Mouse (Mus musculus) layer of hippocampus, adult 9-11 months (tissue): ENCODE measurements around the gene Hist1h4c.
"Not testable (repeated sequence)": the region's sequence is repeated elsewhere in the genome, so short reads cannot be mapped to it uniquely, and the experiment has no call there.

Experiments
- DNase-seq: peaks from one replicate; pipeline ENCODE4 v3.0.0; 2022

Gene Hist1h4c

DNA sequence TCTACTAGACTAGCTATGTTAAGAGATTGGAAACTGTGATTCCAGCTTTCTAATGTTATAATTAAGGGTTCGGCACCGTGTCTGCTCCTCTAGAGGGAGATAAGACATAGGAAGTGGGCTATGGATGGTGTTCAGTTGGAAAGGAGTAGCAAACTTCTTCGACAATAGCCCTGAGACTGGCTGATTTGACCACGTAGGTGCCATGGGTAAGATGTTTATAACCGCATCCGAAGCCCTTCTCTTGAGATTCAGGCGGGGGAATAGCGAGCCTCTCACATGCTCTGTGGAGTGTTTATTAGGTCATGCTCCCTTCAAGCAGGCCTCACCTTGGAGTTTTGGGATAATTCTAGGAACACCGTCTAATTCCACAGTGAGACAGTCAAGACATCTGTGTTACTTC, 3.3 kb downstream of the Hist1h4c start:
- DNase-seq: no peak

DNA sequence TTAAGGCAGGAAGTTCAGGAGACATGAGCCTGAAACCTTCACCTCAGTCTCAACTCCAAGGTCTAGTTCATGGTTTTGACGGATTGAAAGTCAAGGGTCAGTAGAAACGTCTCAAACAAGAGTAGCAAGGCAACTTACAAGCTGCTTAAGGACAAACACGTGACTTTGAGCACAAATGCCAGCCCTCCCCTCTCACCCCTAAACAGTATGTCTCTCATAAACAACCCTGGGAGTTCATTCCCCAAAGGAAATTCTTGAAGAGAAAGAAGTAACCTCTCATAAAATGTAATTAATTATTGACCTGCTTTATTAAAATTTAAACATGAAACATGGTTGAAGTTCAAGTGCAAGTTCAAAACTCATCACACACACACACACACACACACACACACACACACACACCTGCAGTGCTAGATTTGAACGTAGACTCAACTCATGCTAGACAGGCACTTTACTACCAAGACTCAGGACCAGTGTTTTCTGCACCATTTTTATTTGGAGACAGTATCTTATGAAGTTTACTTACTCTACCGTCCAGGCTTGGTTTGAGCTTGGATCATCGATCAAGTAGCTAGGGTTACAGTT, 4.3 kb downstream of the Hist1h4c start:
- no peak for DNase-seq

- DNase-seq: no peak
These were observed 8.8 kb downstream of the Hist1h4c start for GRCm38 (mm10) chr13:23689459-23689858.

DNA sequence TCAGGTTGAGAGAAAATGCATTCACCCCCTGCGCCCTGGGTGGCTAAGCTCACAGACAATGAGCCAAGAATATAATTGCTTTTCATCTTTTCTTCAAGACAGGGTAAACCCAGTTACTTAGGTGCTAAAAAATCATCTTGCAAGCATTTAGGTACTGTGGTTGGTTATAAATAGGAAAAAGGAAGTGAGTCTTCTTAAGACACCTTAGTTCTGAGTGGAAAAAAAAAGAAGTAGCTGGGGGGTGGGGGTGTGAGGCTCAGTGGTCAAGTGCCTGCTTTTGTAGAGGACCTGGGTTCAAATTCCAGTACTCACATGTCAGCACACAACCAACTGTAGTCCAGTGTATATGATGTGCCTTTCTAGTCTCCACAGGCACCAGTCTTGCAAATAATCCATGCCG, 9.3 kb downstream of the Hist1h4c start:
- no peak for DNase-seq

GRCm38 (mm10) chr13:23687907-23688306, 10.3 kb downstream of the Hist1h4c start:
- no peak for DNase-seq

DNA sequence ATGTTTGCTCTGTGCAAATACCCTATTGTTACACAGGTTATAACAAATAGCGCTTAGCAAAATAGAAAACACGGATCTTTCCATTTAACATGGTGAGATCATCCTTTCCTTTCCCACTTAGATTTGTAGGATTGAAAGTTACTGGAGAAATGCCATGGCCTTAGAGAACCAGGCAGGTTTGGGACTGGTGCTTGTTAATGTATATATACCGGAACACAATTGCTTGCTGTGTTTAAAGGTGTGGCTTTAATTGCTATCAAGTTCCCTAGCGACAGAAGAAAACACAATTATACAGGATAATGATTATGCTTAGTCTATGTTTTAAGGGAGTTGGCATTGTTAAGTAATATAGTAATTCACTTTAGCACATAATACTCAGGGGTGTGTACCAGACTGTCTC, 11.1 kb downstream of the Hist1h4c start:
- no peak for DNase-seq

GRCm38 (mm10) chr13:23685966-23686365, 12.3 kb downstream of the Hist1h4c start:
- no peak for DNase-seq

- DNase-seq: no peak
These were observed 13.0 kb downstream of the Hist1h4c start for GRCm38 (mm10) chr13:23685121-23685861.

- peak; percentile 61 for DNase-seq
These were observed 13.8 kb downstream of the Hist1h4c start for GRCm38 (mm10) chr13:23684295-23684945.

DNA sequence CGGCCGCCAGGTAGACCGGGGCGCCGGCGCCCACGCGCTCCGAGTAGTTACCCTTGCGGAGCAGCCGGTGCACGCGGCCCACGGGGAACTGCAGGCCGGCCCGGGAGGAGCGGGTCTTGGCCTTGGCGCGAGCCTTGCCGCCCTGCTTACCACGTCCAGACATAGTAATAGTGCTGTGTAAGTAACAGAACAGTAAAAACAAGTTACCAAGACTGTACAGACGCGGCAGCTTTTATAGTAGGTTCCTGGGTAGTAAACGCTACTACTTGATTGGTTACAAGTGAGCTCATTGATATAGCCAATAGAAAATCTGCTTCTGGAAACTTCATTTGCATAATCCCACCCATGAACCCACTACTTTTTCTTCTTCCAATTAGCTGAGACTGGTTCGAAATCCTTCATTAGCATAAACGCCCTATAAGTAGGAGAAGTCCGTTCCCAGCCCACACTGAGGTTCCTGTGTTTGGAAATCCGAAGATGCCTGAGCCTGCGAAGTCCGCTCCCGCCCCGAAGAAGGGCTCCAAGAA, 14.4 kb downstream of the Hist1h4c start, which contains the start of the genes Hist1h2ac and Hist1h2bc:
Gene Hist1h2ac, minus strand, starts transcription at position 194 of the 527 bp plus-strand sequence.
Gene Hist1h2bc, plus strand, starts transcription at position 445 of the 527 bp plus-strand sequence.
- DNase-seq: peak; percentile 95

GRCm38 (mm10) chr13:23682947-23683754, 15.1 kb downstream of the Hist1h4c start:
- DNase-seq: not testable (repeated sequence)

- no peak for DNase-seq
These were observed 15.7 kb downstream of the Hist1h4c start for GRCm38 (mm10) chr13:23682623-23682946.

GRCm38 (mm10) chr13:23681990-23682582, 16.2 kb downstream of the Hist1h4c start:
- DNase-seq: no peak

DNA sequence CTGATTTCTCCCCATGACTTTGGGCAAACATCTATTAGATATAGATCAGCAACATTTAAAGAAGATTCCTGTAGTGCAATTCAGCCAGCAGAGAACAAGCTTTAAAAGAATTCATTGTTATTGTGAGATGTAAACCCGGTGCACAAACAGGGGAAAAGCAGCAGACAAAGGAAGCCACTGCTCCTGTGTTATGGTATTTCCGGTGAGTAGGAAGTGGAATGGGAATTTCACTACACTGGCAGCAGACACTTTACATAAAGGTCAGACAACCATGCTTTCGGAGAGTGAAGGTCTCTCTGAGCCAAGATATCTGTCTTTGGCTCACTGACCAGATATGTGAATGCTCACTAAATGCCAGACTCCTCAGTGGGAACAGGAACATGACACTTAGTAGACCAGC, 35.7 kb downstream of the Hist1h4c start:
- DNase-seq: no peak

DNA sequence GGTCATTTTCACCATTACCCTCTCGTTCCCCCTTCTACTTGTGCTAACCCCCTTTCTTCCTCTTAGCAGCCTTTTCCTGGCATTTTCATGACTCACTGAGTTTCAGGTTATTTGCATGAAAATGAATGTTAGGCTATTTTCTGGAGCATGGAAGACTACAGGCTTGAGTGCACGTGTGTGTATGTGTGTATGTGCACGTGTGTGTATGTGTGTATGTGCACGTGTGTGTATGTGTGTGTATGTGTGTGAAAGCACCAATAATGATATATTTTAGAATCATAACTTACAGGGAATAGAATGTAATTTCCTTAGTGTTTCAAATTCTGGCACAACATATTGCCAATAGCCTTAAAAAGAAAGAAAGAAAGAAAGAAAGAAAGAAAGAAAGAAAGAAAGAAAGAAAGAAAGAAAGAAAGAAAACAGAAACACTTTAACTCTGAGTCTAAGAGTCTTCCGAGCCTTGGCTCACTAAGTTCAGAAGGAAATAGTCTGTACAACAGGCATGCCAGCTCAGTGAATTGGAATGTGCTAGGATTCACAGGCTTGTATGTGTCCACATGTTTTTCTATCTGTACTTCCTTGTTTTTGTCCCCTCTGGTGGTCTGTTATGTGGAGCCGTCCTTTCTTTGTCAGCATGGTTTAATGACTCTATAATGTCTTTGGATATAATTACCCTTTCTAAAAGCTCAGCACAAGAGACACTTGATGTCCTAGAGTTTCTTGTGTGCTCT, 38.5 kb downstream of the Hist1h4c start:
- DNase-seq: no peak
